Mouse (Mus musculus) heart, postnatal 0 days (tissue): ENCODE results near the gene Lmntd1.

Experiments
- CTCF ChIP-seq: IDR thresholded peaks from 2 replicates; pipeline ENCODE4 v1.5.1; 2016; ENCODE audit warnings: antibody characterized with exemption, control low read depth, low read depth
- EP300 ChIP-seq: IDR thresholded peaks from 2 replicates; pipeline ENCODE4 v1.6.1; 2016; ENCODE audit warnings: antibody characterized with exemption, low read depth

GRCm38 (mm10) chr6:145372066-145372465 lies 242.1 kb downstream of the Lmntd1 start:
- TF ChIP-seq CTCF (peak; percentile 47), EP300 (no peak)
